Mouse (Mus musculus): ENCODE measurements around the gene Rnf20. TPM values are rescaled to one million over a fixed set of nuclear protein-coding genes. Genes with fewer than 3 reads are reported as not detected.

Rnf20 gene
- polyA plus RNA-seq, 1 experiment from 2014 or later = 74.0 TPM

DNA sequence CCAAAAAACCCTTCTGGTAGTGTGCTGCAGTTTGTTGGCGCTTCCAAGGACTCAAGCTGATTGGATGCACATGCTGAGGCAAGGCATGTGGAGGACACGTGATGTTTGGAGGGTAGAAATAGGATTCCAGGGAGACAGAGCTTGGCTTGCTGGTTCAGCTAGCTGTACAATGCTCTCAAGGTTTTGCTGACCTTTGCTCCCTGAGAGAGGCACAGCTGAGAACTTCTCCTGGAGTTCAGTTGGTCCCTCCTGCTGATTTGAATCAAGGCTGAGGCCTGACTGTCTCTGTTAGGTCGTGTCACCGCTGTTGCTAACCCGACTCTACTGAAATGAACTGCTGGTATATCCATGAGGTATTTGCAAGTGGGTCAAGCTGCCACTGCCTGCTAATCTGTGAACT lies 2.9 kb upstream of the Rnf20 start:
- no peak overlapping the region for H3K4me2 ChIP-seq (ENCODE audit: low read length)
- 0 out of 2 replicates have a peak, but pooled peaks cover 8% of the 10 kb centered on the region for H3K4me1 ChIP-seq (ENCODE audit: control insufficient read depth, insufficient read depth, low read length)
- DNase-seq (no peak), ATAC-seq (ENCODE audit: low FRiP score, low TSS enrichment) (no peak)
- no peaks in the 10 kb centered on the region for H3K27me3 ChIP-seq (ENCODE audit: control insufficient read depth, insufficient read depth, low read length)
- H3K9ac ChIP-seq (replicated peaks; ENCODE audit: low read length) = no peak overlapping the region
- no peaks in the 10 kb centered on the region for H3K9me3 ChIP-seq (ENCODE audit: control insufficient read depth, low read length)
- H3K27ac ChIP-seq (replicated peaks; ENCODE audit: low read depth, low read length) = no peak overlapping the region
- H3K4me3 ChIP-seq (replicated peaks; ENCODE audit: low read depth, low read length) = no peak overlapping the region
- WGBS = 75% methylated on average over 5 of the region's 5 CpGs
- H3K36me3 ChIP-seq (ENCODE audit: control insufficient read depth, insufficient read depth, low read length) = peaks cover 4% of the 10 kb centered on the region; the same call in 1 of the 2 replicates

DNA sequence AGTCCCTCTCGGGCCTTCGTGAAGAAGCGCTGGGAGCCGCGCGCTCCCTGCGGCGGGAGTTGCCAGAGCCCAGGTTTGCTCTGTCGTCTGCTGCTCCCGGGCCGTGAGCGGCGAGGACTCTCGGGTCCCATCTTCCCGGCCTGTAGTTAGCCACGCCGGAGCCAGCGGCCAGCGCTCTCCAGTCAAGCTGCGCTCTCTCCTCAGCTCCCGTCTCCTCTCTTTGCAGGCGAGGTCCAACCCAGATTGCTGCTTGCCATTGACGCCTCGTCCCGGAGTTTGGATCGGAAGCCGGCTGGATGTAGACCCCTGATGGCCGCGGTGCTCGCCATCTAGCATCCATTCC lies 304 bp downstream of the Rnf20 start:
- peak overlapping the region; percentile 60 for H3K4me3 ChIP-seq (replicated peaks; ENCODE audit: low read depth, low read length)
- no peaks in the 10 kb centered on the region for H3K27me3 ChIP-seq (ENCODE audit: control insufficient read depth, insufficient read depth, low read length)
- WGBS = under 1% methylated on average over 30 of the region's 30 CpGs
- DNase-seq (no peak), ATAC-seq (ENCODE audit: low FRiP score, low TSS enrichment) (peak; percentile 82)
- H3K4me2 ChIP-seq (ENCODE audit: low read length) = peak overlapping the region; percentile 77
- 0 out of 2 replicates have a peak, but pooled peaks cover 8% of the 10 kb centered on the region for H3K4me1 ChIP-seq (ENCODE audit: control insufficient read depth, insufficient read depth, low read length)
- H3K9ac ChIP-seq (replicated peaks; ENCODE audit: low read length) = peak overlapping the region; percentile 75
- no peaks in the 10 kb centered on the region for H3K9me3 ChIP-seq (ENCODE audit: control insufficient read depth, low read length)
- H3K36me3 ChIP-seq (ENCODE audit: control insufficient read depth, insufficient read depth, low read length) = peaks cover 35% of the 10 kb centered on the region
- H3K27ac ChIP-seq (replicated peaks; ENCODE audit: low read depth, low read length) = peak overlapping the region; percentile 78

DNA sequence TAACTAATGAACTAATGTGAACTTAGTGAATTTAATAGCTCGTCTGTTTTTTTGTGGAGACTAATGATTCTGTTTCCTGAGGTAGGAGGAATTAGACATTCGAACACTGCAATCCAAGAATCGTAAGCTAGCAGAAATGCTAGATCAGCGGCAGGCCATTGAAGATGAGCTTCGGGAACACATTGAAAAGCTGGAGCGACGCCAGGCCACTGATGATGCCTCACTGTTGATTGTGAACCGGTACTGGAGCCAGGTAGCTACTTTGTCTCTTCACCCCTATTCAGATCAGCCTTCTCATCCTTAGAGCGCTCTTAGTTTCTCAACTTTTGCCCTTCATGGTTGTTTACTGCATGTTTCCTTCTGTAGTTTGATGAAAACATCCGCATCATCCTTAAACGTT lies 6.0 kb downstream of the Rnf20 start:
- Histone ChIP-seq H3K4me2 (ENCODE audit: low read length) (no peak overlapping the region), H3K27me3 (ENCODE audit: control insufficient read depth, insufficient read depth, low read length) (no peaks in the 10 kb centered on the region), H3K4me3 (replicated peaks; ENCODE audit: low read depth, low read length) (no peak overlapping the region), H3K27ac (replicated peaks; ENCODE audit: low read depth, low read length) (no peak overlapping the region), H3K9me3 (ENCODE audit: control insufficient read depth, low read length) (no peaks in the 10 kb centered on the region), H3K36me3 (ENCODE audit: control insufficient read depth, insufficient read depth, low read length) (peaks cover 80% of the 10 kb centered on the region), H3K9ac (replicated peaks; ENCODE audit: low read length) (no peak overlapping the region), H3K4me1 (ENCODE audit: control insufficient read depth, insufficient read depth, low read length) (0 out of 2 replicates have a peak, but pooled peaks cover 8% of the 10 kb centered on the region)
- no peak for DNase-seq
- WGBS = 95% methylated on average over 11 of the region's 11 CpGs
- no peak for ATAC-seq (ENCODE audit: low FRiP score, low TSS enrichment)

DNA sequence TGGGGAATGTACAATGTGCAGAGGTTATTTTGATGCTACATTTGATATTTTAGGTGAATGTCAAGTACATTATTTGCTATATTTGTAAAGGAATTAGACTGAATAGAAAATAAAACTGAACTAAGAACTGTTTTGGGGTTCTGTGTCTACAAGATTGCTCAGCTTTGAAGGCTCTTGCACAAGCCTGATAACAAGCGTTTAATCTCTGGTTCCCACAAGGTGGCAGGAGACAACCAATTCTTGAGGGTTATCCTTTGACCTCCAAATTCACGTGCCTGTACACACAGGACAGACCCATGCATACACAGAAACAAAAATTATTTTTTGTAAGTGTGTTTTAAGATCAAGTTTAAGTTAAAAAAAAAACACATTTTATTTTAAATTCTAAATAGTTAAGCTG lies 8.1 kb downstream of the Rnf20 start:
- ATAC-seq (ENCODE audit: low FRiP score, low TSS enrichment) (no peak), DNase-seq (peak; percentile 9)
- Histone ChIP-seq H3K9me3 (ENCODE audit: control insufficient read depth, low read length) (no peaks in the 10 kb centered on the region), H3K4me1 (ENCODE audit: control insufficient read depth, insufficient read depth, low read length) (no peaks in the 10 kb centered on the region), H3K36me3 (ENCODE audit: control insufficient read depth, insufficient read depth, low read length) (peaks cover 85% of the 10 kb centered on the region), H3K27me3 (ENCODE audit: control insufficient read depth, insufficient read depth, low read length) (no peaks in the 10 kb centered on the region), H3K4me2 (ENCODE audit: low read length) (no peak overlapping the region), H3K27ac (replicated peaks; ENCODE audit: low read depth, low read length) (no peak overlapping the region), H3K9ac (replicated peaks; ENCODE audit: low read length) (no peak overlapping the region), H3K4me3 (replicated peaks; ENCODE audit: low read depth, low read length) (no peak overlapping the region)
- 84% methylated on average over 2 of the region's 2 CpGs for WGBS

DNA sequence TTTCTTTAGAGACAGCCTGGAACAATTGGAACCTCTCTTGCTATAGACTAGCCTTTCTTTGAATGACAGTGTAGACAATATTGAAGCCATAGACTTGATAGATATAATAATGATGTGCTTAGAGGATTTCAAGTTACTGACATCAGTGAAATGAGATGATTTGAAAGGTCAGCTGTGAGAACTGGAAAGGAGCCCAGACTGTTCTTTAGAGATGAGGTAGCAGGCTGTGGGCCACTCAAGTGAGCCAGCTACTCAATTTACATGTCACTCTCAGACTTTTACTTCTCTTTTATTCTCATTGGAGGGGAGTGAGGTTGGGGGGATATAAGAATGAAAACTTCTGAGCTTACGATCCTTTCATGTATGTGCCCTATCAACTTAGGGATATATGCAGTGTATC lies 27.6 kb downstream of the Rnf20 start:
- H3K4me2 ChIP-seq (ENCODE audit: low read length) = no peak overlapping the region
- H3K9me3 ChIP-seq (ENCODE audit: control insufficient read depth, low read length) = no peaks in the 10 kb centered on the region
- no peaks in the 10 kb centered on the region for H3K27me3 ChIP-seq (ENCODE audit: control insufficient read depth, insufficient read depth, low read length)
- peak; percentile 6 for DNase-seq
- H3K27ac ChIP-seq (replicated peaks; ENCODE audit: low read depth, low read length) = no peak overlapping the region
- peaks cover 71% of the 10 kb centered on the region for H3K36me3 ChIP-seq (ENCODE audit: control insufficient read depth, insufficient read depth, low read length)
- no peak; the same call in 1 of the 2 replicates for ATAC-seq (ENCODE audit: low FRiP score, low TSS enrichment)
- no peaks in the 10 kb centered on the region for H3K4me1 ChIP-seq (ENCODE audit: control insufficient read depth, insufficient read depth, low read length)
- no peak overlapping the region for H3K4me3 ChIP-seq (replicated peaks; ENCODE audit: low read depth, low read length)
- 86% methylated on average over 1 of the region's 1 CpGs for WGBS
- H3K9ac ChIP-seq (replicated peaks; ENCODE audit: low read length) = no peak overlapping the region

DNA sequence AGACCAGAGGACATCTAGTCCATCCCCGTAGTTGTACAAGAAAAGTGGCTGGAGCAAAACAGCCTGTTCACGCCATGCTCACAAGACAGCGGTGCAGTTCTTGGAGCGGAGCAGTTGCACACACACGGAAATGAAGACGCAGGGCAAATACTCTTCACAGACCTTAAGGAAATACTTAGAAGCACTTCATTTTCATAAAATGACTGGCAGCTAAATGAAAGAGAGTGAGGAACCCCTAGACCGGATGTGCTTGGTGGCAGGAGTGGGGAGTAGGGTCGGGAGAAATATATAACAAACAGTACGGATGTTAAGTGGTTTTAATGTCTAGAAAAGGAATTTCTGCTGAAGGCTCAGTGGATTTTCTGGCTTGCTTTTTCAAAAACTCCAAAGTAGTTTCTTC lies 29.9 kb downstream of the Rnf20 start:
- Histone ChIP-seq H3K9ac (replicated peaks; ENCODE audit: low read length) (no peak overlapping the region), H3K36me3 (ENCODE audit: control insufficient read depth, insufficient read depth, low read length) (peaks cover 56% of the 10 kb centered on the region), H3K27ac (replicated peaks; ENCODE audit: low read depth, low read length) (no peak overlapping the region), H3K9me3 (ENCODE audit: control insufficient read depth, low read length) (no peaks in the 10 kb centered on the region), H3K4me2 (ENCODE audit: low read length) (no peak overlapping the region), H3K4me1 (ENCODE audit: control insufficient read depth, insufficient read depth, low read length) (no peaks in the 10 kb centered on the region), H3K4me3 (replicated peaks; ENCODE audit: low read depth, low read length) (no peak overlapping the region), H3K27me3 (ENCODE audit: control insufficient read depth, insufficient read depth, low read length) (no peaks in the 10 kb centered on the region)
- ATAC-seq (ENCODE audit: low FRiP score, low TSS enrichment) (no peak), DNase-seq (no peak)
- 97% methylated on average over 9 of the region's 9 CpGs for WGBS

DNA sequence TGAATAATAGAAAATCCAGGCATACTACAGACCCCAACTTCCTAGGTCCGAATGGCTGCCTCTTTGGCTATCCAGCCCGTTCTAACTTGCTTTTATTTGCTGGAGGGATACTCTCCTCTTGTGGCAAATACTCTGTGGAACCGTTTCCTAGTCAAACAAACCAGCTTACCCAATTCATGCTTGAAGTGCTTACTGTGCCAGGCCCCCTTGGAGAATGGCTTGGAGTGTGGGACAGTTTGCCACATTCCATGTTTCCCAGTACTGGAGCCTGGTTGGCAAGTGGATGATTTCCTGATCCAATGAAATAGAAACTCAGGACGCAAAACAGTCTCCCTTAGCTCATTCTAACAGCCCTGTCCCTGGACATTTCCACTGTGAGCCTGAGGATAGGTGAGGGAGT lies 30.4 kb downstream of the Rnf20 start:
- H3K4me3 ChIP-seq (replicated peaks; ENCODE audit: low read depth, low read length) = no peak overlapping the region
- H3K9me3 ChIP-seq (ENCODE audit: control insufficient read depth, low read length) = no peaks in the 10 kb centered on the region
- peaks cover 51% of the 10 kb centered on the region for H3K36me3 ChIP-seq (ENCODE audit: control insufficient read depth, insufficient read depth, low read length)
- 90% methylated on average over 4 of the region's 4 CpGs for WGBS
- H3K27me3 ChIP-seq (ENCODE audit: control insufficient read depth, insufficient read depth, low read length) = no peaks in the 10 kb centered on the region
- H3K4me1 ChIP-seq (ENCODE audit: control insufficient read depth, insufficient read depth, low read length) = no peaks in the 10 kb centered on the region
- no peak for ATAC-seq (ENCODE audit: low FRiP score, low TSS enrichment)
- H3K9ac ChIP-seq (replicated peaks; ENCODE audit: low read length) = no peak overlapping the region
- no peak for DNase-seq
- no peak overlapping the region for H3K4me2 ChIP-seq (ENCODE audit: low read length)
- H3K27ac ChIP-seq (replicated peaks; ENCODE audit: low read depth, low read length) = no peak overlapping the region

DNA sequence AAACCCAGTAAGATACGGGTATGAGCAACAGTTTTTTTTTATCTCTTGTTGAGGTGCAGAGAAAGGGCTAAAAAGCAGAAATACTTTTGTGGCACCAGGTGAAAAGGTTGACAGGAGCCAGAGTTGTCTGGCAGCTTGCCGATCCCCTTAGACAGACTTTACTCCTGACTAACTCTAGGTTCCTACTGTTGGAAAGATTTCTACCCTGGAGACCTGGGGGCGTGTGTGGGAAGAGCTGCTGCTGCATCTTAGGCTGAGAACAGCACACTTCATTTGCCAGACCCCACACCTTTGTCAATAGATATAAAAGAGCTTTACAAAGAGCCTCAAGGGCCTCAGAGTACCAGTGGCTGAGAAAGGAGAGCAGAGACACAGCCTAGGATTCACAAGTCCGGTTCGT lies 33.0 kb downstream of the Rnf20 start:
- WGBS = 86% methylated on average over 5 of the region's 5 CpGs
- DNase-seq (no peak), ATAC-seq (ENCODE audit: low FRiP score, low TSS enrichment) (no peak)
- Histone ChIP-seq H3K27ac (replicated peaks; ENCODE audit: low read depth, low read length) (no peak overlapping the region), H3K9ac (replicated peaks; ENCODE audit: low read length) (no peak overlapping the region), H3K4me2 (ENCODE audit: low read length) (no peak overlapping the region), H3K9me3 (ENCODE audit: control insufficient read depth, low read length) (no peaks in the 10 kb centered on the region), H3K4me1 (ENCODE audit: control insufficient read depth, insufficient read depth, low read length) (no peaks in the 10 kb centered on the region), H3K27me3 (ENCODE audit: control insufficient read depth, insufficient read depth, low read length) (no peaks in the 10 kb centered on the region), H3K36me3 (ENCODE audit: control insufficient read depth, insufficient read depth, low read length) (peaks cover 39% of the 10 kb centered on the region), H3K4me3 (replicated peaks; ENCODE audit: low read depth, low read length) (no peak overlapping the region)

DNA sequence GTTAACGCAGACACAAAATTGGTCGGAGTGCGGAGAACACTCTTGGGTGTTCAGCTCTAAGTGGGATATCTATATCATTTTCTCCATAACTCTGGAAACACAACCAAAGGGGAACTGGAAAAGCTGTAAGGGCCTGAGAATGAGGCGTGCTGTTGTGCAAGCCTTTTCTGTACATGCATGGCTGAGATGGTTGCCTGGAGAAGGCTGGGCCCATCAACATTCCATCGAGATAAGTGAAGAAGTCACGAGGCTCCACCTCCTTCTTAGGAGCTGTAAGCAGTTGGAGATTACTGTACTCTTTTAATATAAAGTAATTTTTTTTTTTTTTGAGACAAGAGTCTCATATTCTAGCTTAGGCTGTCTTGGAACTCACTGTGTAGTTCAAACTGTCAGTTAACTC lies 44.3 kb downstream of the Rnf20 start:
- no peaks in the 10 kb centered on the region for H3K4me1 ChIP-seq (ENCODE audit: control insufficient read depth, insufficient read depth, low read length)
- ATAC-seq (ENCODE audit: low FRiP score, low TSS enrichment) = no peak
- H3K9me3 ChIP-seq (ENCODE audit: control insufficient read depth, low read length) = no peaks in the 10 kb centered on the region
- no peaks in the 10 kb centered on the region for H3K27me3 ChIP-seq (ENCODE audit: control insufficient read depth, insufficient read depth, low read length)
- no peak overlapping the region for H3K27ac ChIP-seq (replicated peaks; ENCODE audit: low read depth, low read length)
- H3K4me3 ChIP-seq (replicated peaks; ENCODE audit: low read depth, low read length) = no peak overlapping the region
- no peak for DNase-seq
- H3K9ac ChIP-seq (replicated peaks; ENCODE audit: low read length) = no peak overlapping the region
- no peak overlapping the region for H3K4me2 ChIP-seq (ENCODE audit: low read length)
- no peaks in the 10 kb centered on the region for H3K36me3 ChIP-seq (ENCODE audit: control insufficient read depth, insufficient read depth, low read length)
- WGBS = 91% methylated on average over 6 of the region's 6 CpGs
